Mouse (Mus musculus): ENCODE data around the gene Trim14. TPM values are rescaled to one million over a fixed set of nuclear protein-coding genes. Genes with fewer than 3 reads are reported as not detected.

Gene Trim14
- total and polyA plus RNA-seq, 3 experiments, result 18.2 to 25.9 (median 18.7) TPM

- no peaks in the 10 kb centered on the region for H3K27me3 ChIP-seq (ENCODE audit: insufficient read depth, low read length)
- peaks cover 23% of the 10 kb centered on the region for H3K4me1 ChIP-seq (ENCODE audit: insufficient read depth, low read depth, low read length)
- H3K36me3 ChIP-seq (replicated peaks), result peaks cover 97% of the 10 kb centered on the region
- TF ChIP-seq TAL1 (conservative IDR thresholded peaks at IDR 0.05; ENCODE audit: low read depth, low read length) (no peak), POLR2AphosphoS5 (IDR thresholded peaks at IDR 0.05; ENCODE audit: insufficient replicate concordance, low read depth, low read length) (no peak), GATA1 (IDR thresholded peaks at IDR 0.05; ENCODE audit: borderline replicate concordance, low read length) (no peak), GATA2 (IDR thresholded peaks at IDR 0.05; ENCODE audit: borderline replicate concordance, low read depth, low read length) (no peak), CTCF (IDR thresholded peaks at IDR 0.05; ENCODE audit: low read depth, low read length) (no peak)
- DNase-seq (ENCODE audit: low spot score), result no peak
- no peak overlapping the region for H3K4me3 ChIP-seq (ENCODE audit: low read depth, low read length)
- no peaks in the 10 kb centered on the region for H3K9me3 ChIP-seq (replicated peaks)
- ATAC-seq (ENCODE audit: extremely low read depth, insufficient number of reproducible peaks, low FRiP score, poor library complexity, severe bottlenecking), result no peak
These were observed 40.4 kb downstream of the Trim14 start for GRCm38 (mm10) chr4:46495543-46495942.

GRCm38 (mm10) chr4:46493071-46493470, 42.9 kb downstream of the Trim14 start:
- H3K27me3 ChIP-seq (ENCODE audit: insufficient read depth, low read length), result no peaks in the 10 kb centered on the region
- H3K9me3 ChIP-seq (replicated peaks), result no peaks in the 10 kb centered on the region
- H3K36me3 ChIP-seq (replicated peaks), result peaks cover 74% of the 10 kb centered on the region
- H3K4me1 ChIP-seq (ENCODE audit: insufficient read depth, low read depth, low read length), result peaks cover 25% of the 10 kb centered on the region
- TF ChIP-seq CTCF (IDR thresholded peaks at IDR 0.05; ENCODE audit: low read depth, low read length), result no peak
- no peak for TF ChIP-seq TAL1 (conservative IDR thresholded peaks at IDR 0.05; ENCODE audit: low read depth, low read length)
- TF ChIP-seq GATA2 (IDR thresholded peaks at IDR 0.05; ENCODE audit: borderline replicate concordance, low read depth, low read length), result no peak
- no peak for TF ChIP-seq POLR2AphosphoS5 (IDR thresholded peaks at IDR 0.05; ENCODE audit: insufficient replicate concordance, low read depth, low read length)
- no peak for TF ChIP-seq GATA1 (IDR thresholded peaks at IDR 0.05; ENCODE audit: borderline replicate concordance, low read length)
- H3K4me3 ChIP-seq (ENCODE audit: low read depth, low read length), result no peak overlapping the region
- DNase-seq (ENCODE audit: low spot score) (no peak), ATAC-seq (ENCODE audit: extremely low read depth, insufficient number of reproducible peaks, low FRiP score, poor library complexity, severe bottlenecking) (no peak)

DNA sequence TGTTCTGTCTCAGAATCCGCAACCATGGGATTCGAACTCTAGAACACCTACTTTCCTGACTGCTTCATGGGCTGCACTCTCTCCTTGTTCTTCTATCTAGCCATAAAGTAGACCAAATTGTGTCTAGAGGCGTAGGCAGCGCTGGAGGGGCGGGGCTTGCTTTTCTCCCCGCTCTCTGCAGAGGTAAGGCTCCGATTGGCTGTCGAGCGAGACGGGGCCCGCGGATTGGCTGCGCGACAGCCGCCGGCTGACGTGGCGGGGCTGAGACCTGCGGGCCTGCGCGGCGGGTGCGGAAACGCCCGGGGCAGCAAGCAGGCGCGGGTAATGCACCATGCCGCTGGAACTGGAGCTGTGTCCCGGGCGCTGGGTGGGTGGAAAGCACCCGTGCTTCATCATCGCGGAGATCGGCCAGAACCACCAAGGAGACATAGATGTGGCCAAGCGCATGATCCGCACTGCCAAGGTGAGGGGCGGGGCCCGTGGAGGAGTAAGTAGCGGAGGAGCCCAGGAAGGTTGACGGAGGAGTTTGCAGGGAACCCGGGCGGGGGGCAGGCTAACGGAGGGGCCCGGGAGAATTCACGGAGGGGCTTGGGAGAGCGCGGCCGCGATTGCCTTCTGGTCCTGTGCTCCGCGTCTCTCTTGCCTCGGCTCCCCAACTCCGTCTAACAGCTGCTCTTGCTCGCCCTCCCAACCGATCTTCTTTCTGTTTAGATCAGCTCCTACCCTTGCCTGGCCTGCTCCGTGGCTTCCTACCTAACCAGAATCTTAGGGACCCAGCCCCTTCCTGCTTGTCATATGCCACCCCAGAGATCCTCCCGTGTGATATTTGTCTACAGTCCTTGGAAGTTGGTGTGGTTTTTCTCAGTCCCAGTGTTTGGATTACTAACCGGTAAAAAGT, 46.7 kb downstream of the Trim14 start, which contains the start of gene Nans:
Nans (plus strand) TSS at position 221 of the 898 bp plus-strand sequence.
- peak; percentile 95 for DNase-seq (ENCODE audit: low spot score)
- TF ChIP-seq CTCF (IDR thresholded peaks at IDR 0.05; ENCODE audit: low read depth, low read length) (no peak), TAL1 (conservative IDR thresholded peaks at IDR 0.05; ENCODE audit: low read depth, low read length) (no peak), GATA2 (IDR thresholded peaks at IDR 0.05; ENCODE audit: borderline replicate concordance, low read depth, low read length) (no peak), GATA1 (IDR thresholded peaks at IDR 0.05; ENCODE audit: borderline replicate concordance, low read length) (no peak)
- Histone ChIP-seq H3K4me1 (ENCODE audit: insufficient read depth, low read depth, low read length) (peaks cover 43% of the 10 kb centered on the region), H3K36me3 (replicated peaks) (peaks cover 39% of the 10 kb centered on the region), H3K4me3 (ENCODE audit: low read depth, low read length) (peak within 1 kb of the TSS; percentile 95), H3K27me3 (ENCODE audit: insufficient read depth, low read length) (no peaks in the 10 kb centered on the region), H3K9me3 (replicated peaks) (no peaks in the 10 kb centered on the region)
- peak; percentile 82 for ATAC-seq (ENCODE audit: extremely low read depth, insufficient number of reproducible peaks, low FRiP score, poor library complexity, severe bottlenecking)

DNA sequence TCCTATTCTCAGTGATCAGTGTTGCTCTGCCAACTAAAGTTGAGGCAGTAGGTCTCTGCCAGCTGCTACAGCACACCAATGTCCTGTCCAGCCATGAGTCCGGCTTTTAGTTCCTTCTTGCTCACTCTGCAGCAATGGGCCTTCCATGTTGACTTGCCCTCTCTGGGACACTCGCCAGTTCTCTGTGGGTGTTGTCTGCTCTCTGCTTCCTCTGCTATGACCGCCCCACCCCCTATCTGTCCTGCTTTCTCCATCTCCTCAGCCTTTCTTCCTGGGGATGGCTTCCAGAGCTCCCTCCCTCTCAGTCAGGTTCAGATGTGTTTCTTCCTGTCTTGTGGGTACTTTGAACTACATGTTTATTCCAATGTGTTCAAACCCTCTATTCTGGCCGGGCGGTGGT, 48.6 kb downstream of the Trim14 start:
- ATAC-seq (ENCODE audit: extremely low read depth, insufficient number of reproducible peaks, low FRiP score, poor library complexity, severe bottlenecking) (no peak), DNase-seq (ENCODE audit: low spot score) (no peak)
- Histone ChIP-seq H3K9me3 (replicated peaks) (no peaks in the 10 kb centered on the region), H3K4me3 (ENCODE audit: low read depth, low read length) (no peak overlapping the region), H3K4me1 (ENCODE audit: insufficient read depth, low read depth, low read length) (peaks cover 56% of the 10 kb centered on the region), H3K36me3 (replicated peaks) (peaks cover 20% of the 10 kb centered on the region), H3K27me3 (ENCODE audit: insufficient read depth, low read length) (no peaks in the 10 kb centered on the region)
- TF ChIP-seq CTCF (IDR thresholded peaks at IDR 0.05; ENCODE audit: low read depth, low read length) (no peak), POLR2AphosphoS5 (IDR thresholded peaks at IDR 0.05; ENCODE audit: insufficient replicate concordance, low read depth, low read length) (no peak), TAL1 (conservative IDR thresholded peaks at IDR 0.05; ENCODE audit: low read depth, low read length) (no peak), GATA1 (IDR thresholded peaks at IDR 0.05; ENCODE audit: borderline replicate concordance, low read length) (no peak), GATA2 (IDR thresholded peaks at IDR 0.05; ENCODE audit: borderline replicate concordance, low read depth, low read length) (no peak)

- ATAC-seq (ENCODE audit: extremely low read depth, insufficient number of reproducible peaks, low FRiP score, poor library complexity, severe bottlenecking) (peak; percentile 82), DNase-seq (ENCODE audit: low spot score) (peak; percentile 49)
- Histone ChIP-seq H3K27me3 (ENCODE audit: insufficient read depth, low read length) (no peaks in the 10 kb centered on the region), H3K36me3 (replicated peaks) (peaks cover 5% of the 10 kb centered on the region), H3K4me3 (ENCODE audit: low read depth, low read length) (peak overlapping the region; percentile 60; the same call in 1 of the 2 replicates), H3K9me3 (replicated peaks) (no peaks in the 10 kb centered on the region), H3K4me1 (ENCODE audit: insufficient read depth, low read depth, low read length) (peaks cover 55% of the 10 kb centered on the region)
- no peak for TF ChIP-seq GATA1 (IDR thresholded peaks at IDR 0.05; ENCODE audit: borderline replicate concordance, low read length)
- TF ChIP-seq TAL1 (conservative IDR thresholded peaks at IDR 0.05; ENCODE audit: low read depth, low read length), result no peak
- no peak for TF ChIP-seq GATA2 (IDR thresholded peaks at IDR 0.05; ENCODE audit: borderline replicate concordance, low read depth, low read length)
- no peak for TF ChIP-seq POLR2AphosphoS5 (IDR thresholded peaks at IDR 0.05; ENCODE audit: insufficient replicate concordance, low read depth, low read length)
- no peak for TF ChIP-seq CTCF (IDR thresholded peaks at IDR 0.05; ENCODE audit: low read depth, low read length)
These were observed 50.1 kb downstream of the Trim14 start for GRCm38 (mm10) chr4:46485696-46486417.

DNA sequence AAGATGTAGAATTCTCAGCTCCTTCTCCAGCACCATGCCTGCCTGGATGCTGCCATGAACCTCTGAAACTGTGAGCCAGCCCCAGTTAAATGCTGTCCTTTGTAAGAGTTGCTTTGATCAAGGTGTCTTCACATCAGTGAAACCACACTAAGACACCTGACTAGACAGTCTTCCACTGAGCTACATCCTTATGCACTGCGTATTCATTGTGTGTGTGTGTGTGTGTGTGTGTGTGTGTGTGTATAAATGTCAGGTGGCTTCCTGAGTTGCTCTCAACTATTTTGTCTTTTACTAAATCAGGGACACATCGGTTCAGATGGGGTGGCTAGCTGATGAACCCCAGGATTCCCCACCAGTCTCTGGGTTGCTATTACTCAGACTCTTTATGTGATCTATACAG, 56.9 kb downstream of the Trim14 start:
- Histone ChIP-seq H3K4me1 (ENCODE audit: insufficient read depth, low read depth, low read length) (peaks cover 14% of the 10 kb centered on the region), H3K4me3 (ENCODE audit: low read depth, low read length) (no peak overlapping the region), H3K36me3 (replicated peaks) (peaks cover 53% of the 10 kb centered on the region), H3K9me3 (replicated peaks) (no peaks in the 10 kb centered on the region), H3K27me3 (ENCODE audit: insufficient read depth, low read length) (no peaks in the 10 kb centered on the region)
- DNase-seq (ENCODE audit: low spot score) (no peak), ATAC-seq (ENCODE audit: extremely low read depth, insufficient number of reproducible peaks, low FRiP score, poor library complexity, severe bottlenecking) (no peak)
- TF ChIP-seq CTCF (IDR thresholded peaks at IDR 0.05; ENCODE audit: low read depth, low read length) (no peak), POLR2AphosphoS5 (IDR thresholded peaks at IDR 0.05; ENCODE audit: insufficient replicate concordance, low read depth, low read length) (no peak), GATA1 (IDR thresholded peaks at IDR 0.05; ENCODE audit: borderline replicate concordance, low read length) (no peak), GATA2 (IDR thresholded peaks at IDR 0.05; ENCODE audit: borderline replicate concordance, low read depth, low read length) (no peak), TAL1 (conservative IDR thresholded peaks at IDR 0.05; ENCODE audit: low read depth, low read length) (no peak)
